Mouse (Mus musculus) heart, postnatal 0 days (tissue): Measurements from ENCODE around the gene Smco2. TPM values are rescaled to one million over a fixed set of nuclear protein-coding genes. Genes with fewer than 3 reads are reported as not detected.
"Not testable (repeated sequence)": the region's sequence is repeated elsewhere in the genome, so short reads cannot be mapped to it uniquely, and the experiment has no call there.

Experiments used
- ATAC-seq: fragments of 200-750 bp; cut with Nextera tagmentation; 2 replicates; pipeline ENCODE4 v1.8.0; 2017; ENCODE audit warnings: low read depth, moderate number of reproducible peaks, moderate library complexity; ENCODE audit not compliant: insufficient read depth
- DNase-seq: peaks from one replicate; pipeline ENCODE4 v3.0.0-alpha.2; 2016; ENCODE audit warnings: low spot score
- H3K27ac ChIP-seq: fragments of 300-500 bp; sonication (generic); 2 replicates; pipeline ENCODE4 v1.5.1; 2014; ENCODE audit warnings: low read depth, mild to moderate bottlenecking
- H3K27me3 ChIP-seq: fragments of 300-500 bp; sonication (generic); 2 replicates; pipeline ENCODE4 v1.6.1; 2014; ENCODE audit warnings: low read length, mixed read lengths; ENCODE audit not compliant: control insufficient read depth, insufficient read depth
- H3K36me3 ChIP-seq: fragments of 300-500 bp; sonication (generic); replicated peaks from 2 replicates; pipeline ENCODE4 v1.6.1; 2014; ENCODE audit warnings: low read length, mixed read lengths; ENCODE audit not compliant: control insufficient read depth, insufficient read depth
- H3K4me1 ChIP-seq: fragments of 300-500 bp; sonication (generic); 2 replicates; pipeline ENCODE4 v1.6.1; 2014; ENCODE audit warnings: antibody characterized with exemption; ENCODE audit not compliant: control insufficient read depth, insufficient read depth
- H3K4me2 ChIP-seq: fragments of 300-500 bp; sonication (generic); 2 replicates; pipeline ENCODE4 v1.6.1; 2014; ENCODE audit warnings: low read depth, mild to moderate bottlenecking, low read length, moderate library complexity
- H3K4me3 ChIP-seq: fragments of 300-500 bp; sonication (generic); 2 replicates; pipeline ENCODE4 v1.5.1; 2014; ENCODE audit warnings: low read depth, low read length
- H3K9ac ChIP-seq: fragments of 300-500 bp; sonication (generic); replicated peaks from 2 replicates; pipeline ENCODE4 v1.6.1; 2014; ENCODE audit warnings: low read depth, low read length, mixed read lengths
- H3K9me3 ChIP-seq: fragments of 300-500 bp; sonication (generic); replicated peaks from 2 replicates; pipeline ENCODE4 v1.6.1; 2016; ENCODE audit warnings: low read length; ENCODE audit not compliant: control insufficient read depth
- CTCF ChIP-seq: IDR thresholded peaks from 2 replicates; pipeline ENCODE4 v1.5.1; 2016; ENCODE audit warnings: antibody characterized with exemption, control low read depth, low read depth
- EP300 ChIP-seq: IDR thresholded peaks from 2 replicates; pipeline ENCODE4 v1.6.1; 2016; ENCODE audit warnings: antibody characterized with exemption, low read depth
- WGBS: fragments of 180-500 bp; shearing (Covaris S2); extraction: QIAGEN DNeasy Blood & Tissue Kit; methylation state at CpG from one replicate; pipeline ENCODE4 v1.1.7; 2014; 5-methylcytosine and 5-hydroxymethylcytosine counted together
- polyA plus RNA-seq: library from polyadenylated mRNA; unstranded; fragments of >200 nt; fragmentation: Nextera tagmentation; extraction: Ambion mirVana; gene quantifications from 2 replicates; pipeline ENCODE4 v1.2.1, GENCODE M21; 2015
- total RNA-seq: library from RNA; depleted of rRNA; stranded (reverse); fragments of >200 nt; gene quantifications from 2 replicates; pipeline ENCODE4 v1.2.3, GENCODE M21; 2014; ENCODE audit warnings: low replicate concordance

Smco2 gene
- total and polyA plus RNA-seq, 2 experiments from 2014 or later, result 0.29 TPM; not detected in 1

DNA sequence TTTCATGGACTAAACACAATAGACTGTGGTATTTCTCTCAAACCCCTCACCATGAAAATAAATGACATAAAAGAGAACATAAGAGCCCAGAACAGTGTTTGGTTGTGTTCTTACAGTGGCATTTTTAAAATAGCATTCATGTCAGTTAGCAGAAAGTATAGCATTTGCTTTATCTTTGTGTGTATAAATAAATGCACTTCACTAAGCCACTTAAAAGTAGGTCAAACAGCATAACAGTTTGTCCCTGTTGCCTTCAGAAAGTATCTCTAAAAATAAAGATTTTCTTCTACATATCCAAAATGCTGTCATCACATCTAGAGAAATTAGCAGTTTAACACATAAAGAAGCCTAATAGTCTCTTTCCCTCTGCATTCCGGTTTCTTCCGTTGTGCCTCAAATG lies 7.5 kb downstream of the Smco2 start:
- peak overlapping the region; percentile 70 for H3K27ac ChIP-seq

GRCm38 (mm10) chr6:146863154-146863553 lies 13.2 kb downstream of the Smco2 start:
- H3K4me1 ChIP-seq, result peaks cover 6% of the 10 kb centered on the region
- TF ChIP-seq EP300, result no peak
- no peak for TF ChIP-seq CTCF
- H3K9ac ChIP-seq, result no peak overlapping the region
- H3K4me2 ChIP-seq, result no peak overlapping the region
- ATAC-seq (no peak), DNase-seq (no peak)
- no peaks in the 10 kb centered on the region for H3K36me3 ChIP-seq
- no peak overlapping the region for H3K27ac ChIP-seq
- H3K27me3 ChIP-seq, result no peaks in the 10 kb centered on the region
- 79% methylated on average over 2 of the region's 2 CpGs for WGBS
- H3K4me3 ChIP-seq, result no peak overlapping the region
- no peaks in the 10 kb centered on the region for H3K9me3 ChIP-seq

More for the DNA sequence above, 7.5 kb downstream of the Smco2 start:
- no peak overlapping the region for H3K4me3 ChIP-seq
- no peaks in the 10 kb centered on the region for H3K36me3 ChIP-seq
- no peak overlapping the region for H3K9ac ChIP-seq
- 57% methylated on average over 2 of the region's 2 CpGs for WGBS
- TF ChIP-seq CTCF (no peak), EP300 (no peak)
- H3K4me1 ChIP-seq, result peaks cover 30% of the 10 kb centered on the region
- ATAC-seq (peak; percentile 57; the same call in 1 of the 2 replicates), DNase-seq (peak; percentile 81)
- no peaks in the 10 kb centered on the region for H3K27me3 ChIP-seq
- no peak overlapping the region for H3K4me2 ChIP-seq
- H3K9me3 ChIP-seq, result no peaks in the 10 kb centered on the region

DNA sequence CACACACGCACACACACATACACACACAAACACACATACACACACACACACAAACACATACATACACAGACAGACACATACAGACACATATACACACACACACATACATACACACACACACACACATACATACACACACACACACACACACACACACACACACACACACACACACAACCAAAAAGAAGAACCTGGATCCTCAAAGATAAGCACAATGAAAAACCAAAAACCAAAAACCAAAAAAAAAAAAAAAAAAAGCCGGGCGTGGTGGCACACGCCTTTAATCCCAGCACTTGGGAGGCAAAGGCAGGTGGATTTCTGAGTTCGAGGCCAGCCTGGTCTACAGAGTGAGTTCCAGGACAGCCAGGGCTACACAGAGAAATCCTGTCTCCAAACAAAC lies 14.5 kb downstream of the Smco2 start:
- H3K36me3 ChIP-seq, H3K27me3 ChIP-seq: not testable (repeated sequence)
- 73% methylated on average over 5 of the region's 5 CpGs for WGBS

DNA sequence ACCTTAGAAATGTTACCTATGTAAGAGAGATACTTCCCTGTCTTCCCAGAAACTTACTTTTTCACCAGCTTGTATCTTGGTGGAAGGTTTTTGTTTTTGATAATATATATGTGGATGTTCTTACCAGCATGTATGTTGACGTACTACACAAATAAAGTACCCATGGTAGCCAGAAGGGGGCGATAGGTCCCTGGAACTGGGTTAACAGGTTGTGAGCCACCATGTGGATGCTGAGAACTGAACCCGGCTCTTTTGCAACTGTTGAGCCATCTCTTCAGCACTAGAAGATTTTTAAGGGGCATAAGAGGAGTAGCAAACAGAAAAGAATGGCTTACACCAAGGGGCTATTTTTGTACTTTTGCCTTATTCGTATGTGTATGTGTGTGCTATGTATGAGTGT lies 15.8 kb downstream of the Smco2 start:
- Histone ChIP-seq H3K27me3 (no peaks in the 10 kb centered on the region), H3K9ac (no peak overlapping the region), H3K4me2 (no peak overlapping the region), H3K4me1 (no peaks in the 10 kb centered on the region), H3K36me3 (no peaks in the 10 kb centered on the region), H3K27ac (no peak overlapping the region), H3K9me3 (no peaks in the 10 kb centered on the region), H3K4me3 (no peak overlapping the region)
- TF ChIP-seq CTCF, result no peak
- TF ChIP-seq EP300, result no peak
- no peak for ATAC-seq
- no peak for DNase-seq
- 84% methylated on average over 4 of the region's 4 CpGs for WGBS

More for the DNA sequence above, 14.5 kb downstream of the Smco2 start:
- ATAC-seq, H3K4me1 ChIP-seq, H3K9me3 ChIP-seq, DNase-seq, H3K4me3 ChIP-seq, H3K9ac ChIP-seq, H3K4me2 ChIP-seq, H3K27ac ChIP-seq: not testable (repeated sequence)

DNA sequence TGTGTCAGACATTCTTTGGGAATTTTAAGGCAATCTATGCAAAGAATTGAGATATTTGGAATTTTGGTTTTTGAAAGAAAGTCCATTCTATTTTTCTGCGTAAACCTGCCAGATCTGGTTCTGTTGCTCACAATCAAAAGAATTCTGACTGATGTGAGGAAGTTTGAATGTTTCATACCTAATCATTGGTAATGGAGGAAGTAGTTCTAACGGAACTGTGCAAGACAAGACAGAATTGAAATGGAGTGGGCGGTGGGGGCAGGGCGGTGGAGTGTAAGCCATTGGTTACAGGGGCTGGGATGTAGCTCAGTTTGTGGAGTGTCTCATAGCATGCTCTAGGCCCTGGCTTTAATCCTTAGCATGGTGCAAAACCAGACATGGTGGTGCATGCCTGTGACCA lies 22.1 kb downstream of the Smco2 start:
- no peak for ATAC-seq
- Histone ChIP-seq H3K4me2 (no peak overlapping the region), H3K4me1 (0 out of 2 replicates have a peak, but pooled peaks cover 6% of the 10 kb centered on the region), H3K27ac (no peak overlapping the region), H3K27me3 (no peaks in the 10 kb centered on the region), H3K9ac (no peak overlapping the region), H3K36me3 (no peaks in the 10 kb centered on the region), H3K9me3 (peaks cover under 1% of the 10 kb centered on the region; the same call in 1 of the 2 replicates), H3K4me3 (no peak overlapping the region)
- no peak for DNase-seq
- TF ChIP-seq EP300 (no peak), CTCF (no peak)
- WGBS, result 89% methylated on average over 4 of the region's 4 CpGs

GRCm38 (mm10) chr6:146874415-146874814 lies 24.5 kb downstream of the Smco2 start:
- no peak for DNase-seq
- Histone ChIP-seq H3K4me2 (no peak overlapping the region), H3K27ac (no peak overlapping the region), H3K36me3 (no peaks in the 10 kb centered on the region), H3K4me3 (no peak overlapping the region), H3K4me1 (0 out of 2 replicates have a peak, but pooled peaks cover 6% of the 10 kb centered on the region), H3K9me3 (peaks cover 5% of the 10 kb centered on the region; the same call in 1 of the 2 replicates), H3K27me3 (no peaks in the 10 kb centered on the region), H3K9ac (no peak overlapping the region)
- TF ChIP-seq EP300 (no peak), CTCF (no peak)
- ATAC-seq, result no peak
- WGBS, result 55% methylated on average over 6 of the region's 6 CpGs
